Mouse (Mus musculus) MN1 (cell line): Measurements from ENCODE around the gene Arhgap29.

Source experiments
- DNase-seq: peaks from one replicate; pipeline ENCODE4 v3.0.0-alpha.2; 2016; ENCODE audit warnings: low spot score

Arhgap29 gene

GRCm38 (mm10) chr3:122064556-122065410 lies 112.4 kb downstream of the Arhgap29 start:
- no peak for DNase-seq
